Mouse (Mus musculus): ENCODE measurements around the gene Brms1. TPM values are rescaled to one million over a fixed set of nuclear protein-coding genes. Genes with fewer than 3 reads are reported as not detected.

Brms1 gene
- polyA plus RNA-seq, 1 experiment from 2014 or later = 30.7 TPM

- no peaks in the 10 kb centered on the region for H3K9me3 ChIP-seq
- no peaks in the 10 kb centered on the region for H3K36me3 ChIP-seq
- 29% methylated on average over 16 of the region's 16 CpGs for WGBS
- peaks cover 14% of the 10 kb centered on the region; the same call in 1 of the 2 replicates for H3K27me3 ChIP-seq
- H3K27ac ChIP-seq (replicated peaks) = peak overlapping the region; percentile 38; the same call in 1 of the 2 replicates
- peaks cover 19% of the 10 kb centered on the region; the same call in 1 of the 2 replicates for H3K4me1 ChIP-seq (replicated peaks)
- no peak overlapping the region for H3K4me3 ChIP-seq
- no peak for ATAC-seq (ENCODE audit: low FRiP score, low read depth)
- no peak overlapping the region for H3K9ac ChIP-seq
- no peak overlapping the region for H3K4me2 ChIP-seq
Observed at GRCm38 (mm10) chr19:5057876-5058775, 17.0 kb downstream of the Brms1 start.

- Histone ChIP-seq H3K4me3 (no peak overlapping the region), H3K27me3 (0 out of 2 replicates have a peak, but pooled peaks cover 5% of the 10 kb centered on the region), H3K36me3 (no peaks in the 10 kb centered on the region), H3K9ac (0 out of 2 replicates have a peak overlapping the region, but pooled peaks have one; percentile 13), H3K27ac (replicated peaks) (peak overlapping the region; percentile 38; the same call in 1 of the 2 replicates), H3K9me3 (no peaks in the 10 kb centered on the region), H3K4me2 (no peak overlapping the region), H3K4me1 (replicated peaks) (peaks cover 19% of the 10 kb centered on the region; the same call in 1 of the 2 replicates)
- ATAC-seq (ENCODE audit: low FRiP score, low read depth) = peak; percentile 29; the same call in 1 of the 2 replicates
- WGBS = 16% methylated on average over 10 of the region's 10 CpGs
Observed at GRCm38 (mm10) chr19:5058801-5059771, 17.9 kb downstream of the Brms1 start.

GRCm38 (mm10) chr19:5060365-5061330, 19.5 kb downstream of the Brms1 start:
- H3K27me3 ChIP-seq = 0 out of 2 replicates have a peak, but pooled peaks cover 5% of the 10 kb centered on the region
- WGBS = 39% methylated on average over 5 of the region's 5 CpGs
- no peaks in the 10 kb centered on the region for H3K9me3 ChIP-seq
- peaks cover 19% of the 10 kb centered on the region; the same call in 1 of the 2 replicates for H3K4me1 ChIP-seq (replicated peaks)
- no peaks in the 10 kb centered on the region for H3K36me3 ChIP-seq
- no peak overlapping the region; the same call in 1 of the 2 replicates for H3K27ac ChIP-seq (replicated peaks)
- H3K4me3 ChIP-seq = no peak overlapping the region
- H3K4me2 ChIP-seq = no peak overlapping the region
- ATAC-seq (ENCODE audit: low FRiP score, low read depth) = no peak
- no peak overlapping the region for H3K9ac ChIP-seq

GRCm38 (mm10) chr19:5062041-5062440, 20.9 kb downstream of the Brms1 start:
- Histone ChIP-seq H3K4me1 (replicated peaks) (peaks cover 14% of the 10 kb centered on the region), H3K9me3 (no peaks in the 10 kb centered on the region), H3K36me3 (no peaks in the 10 kb centered on the region), H3K27me3 (peaks cover 11% of the 10 kb centered on the region), H3K4me3 (no peak overlapping the region), H3K4me2 (no peak overlapping the region), H3K27ac (replicated peaks) (no peak overlapping the region), H3K9ac (no peak overlapping the region)
- no peak for ATAC-seq (ENCODE audit: low FRiP score, low read depth)
- WGBS = 85% methylated on average over 5 of the region's 5 CpGs

GRCm38 (mm10) chr19:5062446-5062845, 21.3 kb downstream of the Brms1 start:
- no peaks in the 10 kb centered on the region for H3K36me3 ChIP-seq
- no peak overlapping the region for H3K4me3 ChIP-seq
- peaks cover 17% of the 10 kb centered on the region for H3K4me1 ChIP-seq (replicated peaks)
- 82% methylated on average over 6 of the region's 6 CpGs for WGBS
- no peaks in the 10 kb centered on the region for H3K9me3 ChIP-seq
- no peak overlapping the region for H3K9ac ChIP-seq
- no peak overlapping the region for H3K27ac ChIP-seq (replicated peaks)
- no peak overlapping the region for H3K4me2 ChIP-seq
- no peak for ATAC-seq (ENCODE audit: low FRiP score, low read depth)
- peaks cover 13% of the 10 kb centered on the region for H3K27me3 ChIP-seq

- Histone ChIP-seq H3K4me2 (no peak overlapping the region), H3K4me3 (no peak overlapping the region), H3K36me3 (no peaks in the 10 kb centered on the region), H3K9me3 (no peaks in the 10 kb centered on the region), H3K9ac (no peak overlapping the region), H3K27me3 (peaks cover 13% of the 10 kb centered on the region), H3K4me1 (replicated peaks) (peaks cover 21% of the 10 kb centered on the region), H3K27ac (replicated peaks) (no peak overlapping the region)
- 69% methylated on average over 7 of the region's 7 CpGs for WGBS
- no peak for ATAC-seq (ENCODE audit: low FRiP score, low read depth)
Observed at GRCm38 (mm10) chr19:5065104-5065503, 23.9 kb downstream of the Brms1 start.

GRCm38 (mm10) chr19:5067040-5067799, 26.1 kb downstream of the Brms1 start:
- no peaks in the 10 kb centered on the region for H3K9me3 ChIP-seq
- H3K27me3 ChIP-seq = peaks cover 13% of the 10 kb centered on the region
- peaks cover 32% of the 10 kb centered on the region for H3K4me1 ChIP-seq (replicated peaks)
- peak overlapping the region; percentile 42 for H3K4me3 ChIP-seq
- H3K4me2 ChIP-seq = peak overlapping the region; percentile 83
- H3K9ac ChIP-seq = peak overlapping the region; percentile 38; the same call in 1 of the 2 replicates
- 13% methylated on average over 15 of the region's 15 CpGs for WGBS
- no peak for ATAC-seq (ENCODE audit: low FRiP score, low read depth)
- no peaks in the 10 kb centered on the region for H3K36me3 ChIP-seq
- no peak overlapping the region for H3K27ac ChIP-seq (replicated peaks)

GRCm38 (mm10) chr19:5067867-5068569, 26.9 kb downstream of the Brms1 start, which contains the start of gene Cd248:
Gene Cd248 (plus strand): TSS chr19:5068078.
- Histone ChIP-seq H3K4me3 (peak within 1 kb of the TSS; percentile 42), H3K9ac (peak within 1 kb of the TSS; percentile 38), H3K9me3 (no peaks in the 10 kb centered on the region), H3K36me3 (no peaks in the 10 kb centered on the region), H3K27ac (replicated peaks) (0 out of 2 replicates have a peak within 1 kb of the TSS, but pooled peaks have one; percentile 14), H3K27me3 (peaks cover 13% of the 10 kb centered on the region), H3K4me2 (peak within 1 kb of the TSS; percentile 83), H3K4me1 (replicated peaks) (peaks cover 40% of the 10 kb centered on the region)
- no peak; the same call in 1 of the 2 replicates for ATAC-seq (ENCODE audit: low FRiP score, low read depth)
- under 1% methylated on average over 48 of the region's 56 CpGs for WGBS

- no peak for ATAC-seq (ENCODE audit: low FRiP score, low read depth)
Observed at GRCm38 (mm10) chr19:5068570-5069234, 27.5 kb downstream of the Brms1 start.

More at GRCm38 (mm10) chr19:5068570-5069234, 27.5 kb downstream of the Brms1 start:
- 26% methylated on average over 21 of the region's 21 CpGs for WGBS
- Histone ChIP-seq H3K27me3 (peaks cover 13% of the 10 kb centered on the region), H3K27ac (replicated peaks) (no peak overlapping the region), H3K36me3 (no peaks in the 10 kb centered on the region), H3K9ac (peak overlapping the region; percentile 38), H3K4me2 (peak overlapping the region; percentile 83), H3K9me3 (no peaks in the 10 kb centered on the region), H3K4me3 (peak overlapping the region; percentile 42), H3K4me1 (replicated peaks) (peaks cover 41% of the 10 kb centered on the region)
